Mouse (Mus musculus) liver, embryonic 11.5 days (tissue): ENCODE results near the gene Gm10837. TPM values are rescaled to one million over a fixed set of nuclear protein-coding genes. Genes with fewer than 3 reads are reported as not detected.

Experiments used
- ATAC-seq: fragments of 200-750 bp; cut with Nextera tagmentation; replicated peaks from 2 replicates; pipeline ENCODE4 v1.8.0; 2017; ENCODE audit warnings: moderate number of reproducible peaks, mild to moderate bottlenecking, moderate TSS enrichment, moderate library complexity; ENCODE audit not compliant: low FRiP score
- DNase-seq: peaks from one replicate; pipeline ENCODE4 v3.0.0-alpha.2; 2017; ENCODE audit warnings: low spot score
- H3K27ac ChIP-seq: fragments of 300-500 bp; sonication (generic); 2 replicates; pipeline ENCODE4 v1.5.1; 2014; ENCODE audit warnings: mild to moderate bottlenecking, low read depth, low read length, control low read depth
- H3K27me3 ChIP-seq: fragments of 300-500 bp; sonication (generic); replicated peaks from 2 replicates; pipeline ENCODE4 v1.6.1; 2014; ENCODE audit warnings: low read length, mixed read lengths; ENCODE audit not compliant: control insufficient read depth, insufficient read depth
- H3K36me3 ChIP-seq: fragments of 300-500 bp; sonication (generic); 2 replicates; pipeline ENCODE4 v1.6.1; 2014; ENCODE audit warnings: mild to moderate bottlenecking, low read length, moderate library complexity, mixed read lengths; ENCODE audit not compliant: control insufficient read depth, insufficient read depth
- H3K4me1 ChIP-seq: fragments of 300-500 bp; sonication (generic); replicated peaks from 2 replicates; pipeline ENCODE4 v1.6.1; 2014; ENCODE audit warnings: low read length, mixed read lengths; ENCODE audit not compliant: control insufficient read depth, insufficient read depth
- H3K4me2 ChIP-seq: fragments of 300-500 bp; sonication (generic); 2 replicates; pipeline ENCODE4 v1.6.1; 2014; ENCODE audit warnings: mild to moderate bottlenecking, control low read depth, moderate library complexity
- H3K4me3 ChIP-seq: fragments of 300-500 bp; sonication (generic); 2 replicates; pipeline ENCODE4 v1.5.1; 2014; ENCODE audit warnings: low read depth, low read length, control low read depth
- H3K9ac ChIP-seq: fragments of 300-500 bp; sonication (generic); 2 replicates; pipeline ENCODE4 v1.6.1; 2014; ENCODE audit warnings: low read depth, low read length, control low read depth
- H3K9me3 ChIP-seq: fragments of 300-500 bp; sonication (generic); 2 replicates; pipeline ENCODE4 v1.6.1; 2016; ENCODE audit warnings: low read length, inconsistent platforms, mixed read lengths; ENCODE audit not compliant: control insufficient read depth
- WGBS: fragments of 180-500 bp; shearing (Covaris S2); extraction: QIAGEN DNeasy Blood & Tissue Kit; methylation state at CpG from one replicate; pipeline ENCODE4 v1.1.7; 2014; 5-methylcytosine and 5-hydroxymethylcytosine counted together
- polyA plus RNA-seq: library from polyadenylated mRNA; unstranded; fragments of >200 nt; fragmentation: Nextera tagmentation; extraction: Ambion mirVana; gene quantifications from 2 replicates; pipeline ENCODE4 v1.2.1, GENCODE M21; 2014

The Gm10837 gene
- not detected in 2 replicates for polyA plus RNA-seq

DNA sequence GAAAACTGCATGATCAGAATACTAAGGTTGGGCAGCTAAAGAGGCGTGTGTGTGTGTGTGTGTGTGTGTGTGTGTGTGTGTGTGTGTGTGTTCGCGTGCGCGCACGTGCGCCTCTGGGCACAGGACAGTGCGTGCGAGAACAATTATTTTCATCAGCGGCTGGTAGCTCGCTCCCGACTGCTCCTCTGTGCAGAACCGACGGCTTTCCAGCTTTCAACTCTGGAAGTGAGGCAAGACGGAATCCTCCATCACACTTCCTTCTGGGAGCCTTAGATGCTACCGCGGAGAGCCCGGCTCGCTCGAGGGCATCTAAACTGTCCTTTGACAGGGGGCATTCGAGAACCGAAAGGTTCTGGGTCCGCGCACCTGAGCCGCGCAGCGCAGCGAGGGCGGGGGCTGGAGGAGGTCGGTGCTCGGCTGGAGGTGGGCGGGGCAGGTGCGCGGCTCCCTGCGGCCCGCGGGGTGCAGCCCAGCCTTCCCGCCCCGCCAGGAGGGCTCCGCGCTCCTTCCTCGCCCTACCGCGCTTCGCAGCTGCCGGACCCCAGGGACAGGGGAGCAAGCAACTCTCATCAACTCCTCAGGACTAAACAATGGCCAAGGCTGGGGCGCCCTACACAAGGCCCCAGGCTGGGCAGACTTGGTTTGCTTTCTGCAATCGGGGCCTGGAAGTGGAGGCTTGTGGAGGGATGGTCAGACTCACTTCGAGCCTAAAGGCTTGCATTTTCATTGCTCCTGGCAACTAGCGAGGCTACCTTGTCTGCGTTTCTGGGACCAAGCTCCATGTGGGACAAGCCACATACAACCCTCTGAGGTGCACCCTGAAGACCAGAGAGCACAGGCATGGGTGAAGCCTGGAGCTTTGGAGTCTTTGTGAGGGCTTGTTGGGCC, at the start of gene Gm10837:
Gene Gm10837 (plus strand): TSS at position 146 of the 888 bp plus-strand sequence.
- Histone ChIP-seq H3K9me3 (no peaks in the 10 kb centered on the region), H3K27me3 (peaks cover 63% of the 10 kb centered on the region), H3K27ac (no peak within 1 kb of the TSS), H3K4me3 (peak within 1 kb of the TSS; percentile 28), H3K36me3 (no peaks in the 10 kb centered on the region), H3K9ac (no peak within 1 kb of the TSS), H3K4me1 (0 out of 2 replicates have a peak, but pooled peaks cover 2% of the 10 kb centered on the region), H3K4me2 (peak within 1 kb of the TSS; percentile 50)
- peak; percentile 63 for ATAC-seq
- WGBS: 2% methylated on average over 51 of the region's 51 CpGs
- peak; percentile 37 for DNase-seq

DNA sequence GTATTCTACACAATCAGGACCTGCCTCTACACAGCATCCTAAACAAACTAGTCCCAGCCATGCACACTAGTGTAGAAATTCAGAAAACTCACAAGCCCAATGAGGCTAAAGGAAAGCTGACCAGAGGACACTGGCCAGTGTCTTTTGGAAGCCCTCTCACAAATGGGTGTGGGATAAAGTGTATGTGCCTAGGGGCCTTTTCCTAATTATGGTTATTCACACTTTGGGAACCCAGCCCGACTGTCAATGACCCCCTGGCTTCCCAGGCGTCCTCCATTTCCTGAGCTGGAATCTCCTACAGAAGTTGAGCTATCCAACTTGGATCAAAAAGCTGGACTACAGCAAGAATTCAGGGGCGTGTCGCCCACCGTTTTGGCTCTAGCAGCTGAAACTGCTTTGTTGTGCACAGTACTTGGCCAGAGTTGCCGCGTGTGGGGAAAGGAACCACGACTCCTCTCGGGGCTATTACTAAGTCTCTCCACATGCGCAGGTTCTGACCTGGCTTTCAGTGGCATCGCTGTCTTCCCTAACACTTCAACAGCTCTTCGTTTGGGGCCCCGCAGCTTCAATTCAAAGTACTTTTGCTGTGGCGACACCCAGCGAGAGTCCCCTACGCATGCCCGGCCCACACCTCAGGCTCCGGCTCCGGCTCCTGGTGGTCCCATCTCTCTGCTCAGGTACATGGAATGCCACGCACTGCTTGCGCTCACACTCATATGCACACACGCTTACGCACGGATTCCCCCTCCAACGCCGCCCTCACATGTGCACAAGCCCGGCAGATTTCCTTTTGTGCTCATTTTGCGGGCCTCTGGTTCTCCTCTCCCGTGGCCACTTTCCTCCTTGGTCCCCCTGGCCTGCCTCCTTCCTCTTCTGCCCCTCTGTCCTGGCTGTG, 40.5 kb upstream of the Gm10837 start:
- Histone ChIP-seq H3K9me3 (no peaks in the 10 kb centered on the region), H3K9ac (no peak overlapping the region), H3K4me3 (peak overlapping the region; percentile 28), H3K27ac (no peak overlapping the region), H3K4me1 (peaks cover 2% of the 10 kb centered on the region), H3K27me3 (peaks cover 73% of the 10 kb centered on the region), H3K36me3 (no peaks in the 10 kb centered on the region), H3K4me2 (peak overlapping the region; percentile 50)
- DNase-seq: no peak
- no peak for ATAC-seq
- WGBS: 7% methylated on average over 29 of the region's 29 CpGs

DNA sequence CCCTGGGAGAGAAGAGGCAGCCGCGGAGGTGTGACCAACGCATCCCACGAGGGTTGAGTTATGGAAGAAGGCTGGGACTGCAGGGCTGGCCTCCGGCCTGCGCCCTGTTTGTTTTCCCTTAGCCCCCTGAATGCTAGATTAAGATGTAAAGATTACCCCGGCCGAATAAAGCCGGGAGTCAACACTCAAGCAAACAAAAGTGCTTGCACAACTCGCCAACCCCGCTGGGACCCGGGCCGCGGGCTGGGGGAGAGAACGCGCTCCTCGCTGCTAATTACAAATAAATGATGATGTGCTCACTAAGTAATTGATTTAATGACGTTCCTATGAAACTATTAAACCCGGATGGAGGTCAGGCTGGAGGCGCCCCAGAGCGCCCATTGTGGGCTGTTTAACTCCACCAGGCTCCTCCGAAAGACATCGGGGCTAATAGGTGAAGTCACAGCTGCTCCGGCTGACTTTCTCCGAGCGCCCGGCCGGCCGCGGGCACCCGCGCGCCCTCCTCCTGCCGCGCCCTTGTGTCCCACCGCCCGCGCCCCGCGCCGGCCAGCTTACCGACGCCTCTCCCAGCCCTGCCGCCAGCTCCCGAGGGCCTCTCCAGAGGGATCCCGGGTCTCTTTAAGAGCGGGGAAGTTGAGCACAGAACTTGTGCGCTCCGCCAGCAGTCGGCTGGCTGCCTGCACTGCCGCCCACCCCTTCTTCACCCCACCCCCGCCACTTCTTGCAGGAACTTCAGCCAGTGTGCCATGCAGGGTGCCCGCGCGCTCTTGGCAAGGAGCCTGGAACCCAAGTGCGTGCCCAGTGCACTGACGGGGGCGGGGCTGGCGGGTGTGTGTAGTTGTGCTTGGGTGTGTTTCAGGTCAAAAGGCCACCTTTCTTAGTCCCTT, 39.6 kb upstream of the Gm10837 start, which contains the start of gene Gm5089:
Gene Gm5089 (minus strand): TSS at position 620 of the 887 bp plus-strand sequence.
- Histone ChIP-seq H3K36me3 (no peaks in the 10 kb centered on the region), H3K4me3 (peak within 1 kb of the TSS; percentile 28), H3K27ac (no peak within 1 kb of the TSS), H3K27me3 (peaks cover 81% of the 10 kb centered on the region), H3K9ac (no peak within 1 kb of the TSS), H3K9me3 (no peaks in the 10 kb centered on the region), H3K4me2 (peak within 1 kb of the TSS; percentile 50), H3K4me1 (peaks cover 2% of the 10 kb centered on the region)
- peak; percentile 47 for DNase-seq
- no peak; the same call in 1 of the 2 replicates for ATAC-seq
- 2% methylated on average over 59 of the region's 59 CpGs for WGBS

GRCm38 (mm10) chr14:122451551-122452145, 38.7 kb upstream of the Gm10837 start:
- ATAC-seq: no peak
- DNase-seq: no peak
- no peak overlapping the region for H3K4me2 ChIP-seq
- H3K36me3 ChIP-seq: no peaks in the 10 kb centered on the region
- 56% methylated on average over 5 of the region's 5 CpGs for WGBS
- peaks cover 82% of the 10 kb centered on the region for H3K27me3 ChIP-seq
- H3K4me3 ChIP-seq: no peak overlapping the region
- H3K9me3 ChIP-seq: no peaks in the 10 kb centered on the region
- H3K9ac ChIP-seq: no peak overlapping the region
- peaks cover 2% of the 10 kb centered on the region for H3K4me1 ChIP-seq
- no peak overlapping the region for H3K27ac ChIP-seq

GRCm38 (mm10) chr14:122452701-122453387, 37.5 kb upstream of the Gm10837 start:
- no peak for ATAC-seq
- 52% methylated on average over 13 of the region's 13 CpGs for whole genome bisulfite sequencing
- no peak overlapping the region for H3K4me2 ChIP-seq

GRCm38 (mm10) chr14:122453388-122453995, 36.9 kb upstream of the Gm10837 start:
- 10% methylated on average over 32 of the region's 32 CpGs for WGBS
- Histone ChIP-seq H3K27me3 (peaks cover 75% of the 10 kb centered on the region), H3K4me3 (peak overlapping the region; percentile 20; the same call in 1 of the 2 replicates), H3K4me2 (peak overlapping the region; percentile 52), H3K4me1 (peaks cover 2% of the 10 kb centered on the region), H3K27ac (no peak overlapping the region), H3K36me3 (no peaks in the 10 kb centered on the region), H3K9ac (no peak overlapping the region), H3K9me3 (no peaks in the 10 kb centered on the region)
- 0 out of 2 replicates have a peak, but pooled peaks have one; percentile 18 for ATAC-seq
- no peak for DNase-seq

More at GRCm38 (mm10) chr14:122452701-122453387, 37.5 kb upstream of the Gm10837 start:
- Histone ChIP-seq H3K4me3 (no peak overlapping the region), H3K9ac (no peak overlapping the region), H3K36me3 (no peaks in the 10 kb centered on the region), H3K4me1 (peaks cover 2% of the 10 kb centered on the region), H3K27me3 (peaks cover 81% of the 10 kb centered on the region), H3K9me3 (no peaks in the 10 kb centered on the region), H3K27ac (no peak overlapping the region)
- no peak for DNase-seq
